In genomic region chr15:99099139-99099556, GRCm38 (mm10) we compare ENCODE assay signal across 8 mouse cellular contexts. TPM values are rescaled to one million over a fixed set of nuclear protein-coding genes. Genes with fewer than 3 reads are reported as not detected.
A peak's percentile ranks its signal among the peaks of the same experiment; 100 is the strongest.
DNase-seq lines count a peak whose midpoint lies in the region; ATAC-seq and TF ChIP-seq lines count a peak whose summit lies in the region.

No protein-coding gene starts in this region.

- ATAC-seq in granulocyte monocyte progenitor cell, adult 5-6 weeks (replicated peaks; ENCODE audit: poor library complexity, severe bottlenecking): peak; percentile 74
- ATAC-seq in monocyte, adult 5-6 weeks (replicated peaks; ENCODE audit: insufficient number of reproducible peaks, low FRiP score, low TSS enrichment, poor library complexity, severe bottlenecking): no peak

- peak; percentile 65 for DNase-seq in right cerebral cortex, postnatal 14 days
- DNase-seq in right cerebral cortex, postnatal 36 days (ENCODE audit: low spot score in 2 of 2): no peak
- peak; percentile 94 for DNase-seq in kidney, adult 2 months
- DNase-seq in lung, adult 2 months: peak; percentile 66

- no peaks in the 10 kb centered on the region for H3K36me3 ChIP-seq in kidney, adult 2 months (ENCODE audit: control insufficient read depth, insufficient read depth, low read length)

- no peak overlapping the region for H3K27ac ChIP-seq in bone marrow macrophage, adult 2 months (ENCODE audit: insufficient read depth, low read depth, low read length)
- peak overlapping the region; percentile 80 for H3K27ac ChIP-seq in kidney, adult 2 months (ENCODE audit: insufficient read depth, low read depth, low read length)
- H3K27ac ChIP-seq in olfactory bulb, adult 2 months (ENCODE audit: insufficient read depth, low read depth, low read length): no peak overlapping the region

- TF ChIP-seq POLR2A in bone marrow macrophage, adult 2 months (IDR thresholded peaks at IDR 0.05; ENCODE audit: borderline replicate concordance, low read depth, low read length): no peak
- TF ChIP-seq POLR2A in kidney, adult 2 months (IDR thresholded peaks at IDR 0.05; ENCODE audit: low read depth, low read length): no peak
- no peak for TF ChIP-seq POLR2A in lung, adult 2 months (IDR thresholded peaks at IDR 0.05; ENCODE audit: borderline replicate concordance, extremely low read depth, low read depth, low read length)
- no peak for TF ChIP-seq POLR2A in olfactory bulb, adult 2 months (IDR thresholded peaks at IDR 0.05; ENCODE audit: insufficient read depth, low read depth, low read length)

- H3K4me3 ChIP-seq in bone marrow macrophage, adult 2 months (ENCODE audit: insufficient read depth, low read length): peak overlapping the region; percentile 9; the same call in 1 of the 2 replicates
- peak overlapping the region; percentile 56 for H3K4me3 ChIP-seq in kidney, adult 2 months (ENCODE audit: insufficient read depth, low read depth, low read length)
- H3K4me3 ChIP-seq in lung, adult 2 months (replicated peaks; ENCODE audit: extremely low read depth, low read depth, low read length): no peak overlapping the region
- H3K4me3 ChIP-seq in olfactory bulb, adult 2 months (ENCODE audit: insufficient read depth, low read depth, low read length): no peak overlapping the region

- no peaks in the 10 kb centered on the region for H3K27me3 ChIP-seq in kidney, adult 2 months (replicated peaks; ENCODE audit: control insufficient read depth, insufficient read depth, low read length)

- H3K4me1 ChIP-seq in bone marrow macrophage, adult 2 months (ENCODE audit: control insufficient read depth, insufficient read depth, low read length): no peaks in the 10 kb centered on the region
- peaks cover 9% of the 10 kb centered on the region for H3K4me1 ChIP-seq in kidney, adult 2 months (ENCODE audit: control insufficient read depth, insufficient read depth, low read length)
- peaks cover 16% of the 10 kb centered on the region for H3K4me1 ChIP-seq in lung, adult 2 months (ENCODE audit: control insufficient read depth, insufficient read depth, low read length)
- H3K4me1 ChIP-seq in olfactory bulb, adult 2 months (ENCODE audit: control insufficient read depth, insufficient read depth, low read length): peaks cover 29% of the 10 kb centered on the region

- peak; percentile 97 for TF ChIP-seq CTCF in bone marrow macrophage, adult 2 months (IDR thresholded peaks at IDR 0.05; ENCODE audit: low read depth, low read length)
- TF ChIP-seq CTCF in kidney, adult 2 months (conservative IDR thresholded peaks at IDR 0.05; ENCODE audit: insufficient read depth, insufficient read length, low read depth, low read length): peak; percentile 87
- peak; percentile 73 for TF ChIP-seq CTCF in lung, adult 2 months (IDR thresholded peaks at IDR 0.05; ENCODE audit: insufficient read depth, low read length)
- TF ChIP-seq CTCF in olfactory bulb, adult 2 months (IDR thresholded peaks at IDR 0.05; ENCODE audit: insufficient read depth, low read depth, low read length): peak; percentile 76

- WGBS in kidney, adult 2 months: 4% methylated on average over 15 of the region's 15 CpGs
- 6% methylated on average over 15 of the region's 15 CpGs for WGBS in lung, adult 2 months
- 4% methylated on average over 15 of the region's 15 CpGs for WGBS in olfactory bulb, adult 2 months

RNA-seq across cellular contexts. Expression of gene Dnajc22, which starts 6.2 kb away (rescaled TPM):
- polyA plus RNA-seq in bone marrow macrophage, adult 2 months (2012; ENCODE audit: insufficient read depth, insufficient read length, missing spikeins): not detected in 2 replicates
- not detected in 2 replicates for total RNA-seq in granulocyte monocyte progenitor cell, adult 5-6 weeks (2014; fragmentation: Nextera tagmentation)
- total RNA-seq in granulocyte monocyte progenitor cell, adult 5-6 weeks (2017): not detected in 2 replicates
- polyA plus RNA-seq in kidney, adult 2 months (2012; rRNA removed): 49.9 and 53.4 TPM in 2 replicates
- polyA plus RNA-seq in lung, adult 2 months (2012; rRNA removed): 0.23 and 0.53 TPM in 2 replicates
- polyA plus RNA-seq in olfactory bulb, adult 2 months (2012; ENCODE audit: insufficient read depth, insufficient read length, low replicate concordance, missing spikeins): not detected in 2 replicates
- total RNA-seq in monocyte, adult 5-6 weeks (2017): not detected in 3 replicates

RNA-seq across cellular contexts. Expression of gene C1ql4, which starts 11.5 kb away (rescaled TPM):
- polyA plus RNA-seq in bone marrow macrophage, adult 2 months (2012; ENCODE audit: insufficient read depth, insufficient read length, missing spikeins): not detected in 2 replicates
- not detected in 2 replicates for total RNA-seq in granulocyte monocyte progenitor cell, adult 5-6 weeks (2014; fragmentation: Nextera tagmentation)
- not detected in 2 replicates for total RNA-seq in granulocyte monocyte progenitor cell, adult 5-6 weeks (2017)
- 0.44 and 0.61 TPM in 2 replicates for polyA plus RNA-seq in kidney, adult 2 months (2012; rRNA removed)
- not detected in 2 replicates for polyA plus RNA-seq in lung, adult 2 months (2012; rRNA removed)
- not detected in 2 replicates for polyA plus RNA-seq in olfactory bulb, adult 2 months (2012; ENCODE audit: insufficient read depth, insufficient read length, low replicate concordance, missing spikeins)
- not detected in 3 replicates for total RNA-seq in monocyte, adult 5-6 weeks (2017)

RNA-seq across cellular contexts. Expression of gene Troap, which starts 24.8 kb away (rescaled TPM):
- 15.6 and 18.3 TPM in 2 replicates for polyA plus RNA-seq in bone marrow macrophage, adult 2 months (2012; ENCODE audit: insufficient read depth, insufficient read length, missing spikeins)
- total RNA-seq in granulocyte monocyte progenitor cell, adult 5-6 weeks (2014; fragmentation: Nextera tagmentation): 11.0 and 44.6 TPM in 2 replicates
- 21.5 and 24.9 TPM in 2 replicates for total RNA-seq in granulocyte monocyte progenitor cell, adult 5-6 weeks (2017)
- 0.29 and 0.33 TPM in 2 replicates for polyA plus RNA-seq in kidney, adult 2 months (2012; rRNA removed)
- polyA plus RNA-seq in lung, adult 2 months (2012; rRNA removed): 0.84 and 1.3 TPM in 2 replicates
- not detected in 2 replicates for polyA plus RNA-seq in olfactory bulb, adult 2 months (2012; ENCODE audit: insufficient read depth, insufficient read length, low replicate concordance, missing spikeins)
- 2.3 to 3.6 TPM in 2 of 3 replicates, not detected in the other for total RNA-seq in monocyte, adult 5-6 weeks (2017)

RNA-seq across cellular contexts. Expression of gene Spats2, which starts 26.6 kb away (rescaled TPM):
- polyA plus RNA-seq in bone marrow macrophage, adult 2 months (2012; ENCODE audit: insufficient read depth, insufficient read length, missing spikeins): 5.9 and 7.3 TPM in 2 replicates
- 0.85 TPM in 1 of 2 replicates, not detected in the other for total RNA-seq in granulocyte monocyte progenitor cell, adult 5-6 weeks (2014; fragmentation: Nextera tagmentation)
- total RNA-seq in granulocyte monocyte progenitor cell, adult 5-6 weeks (2017): 0.46 and 1.0 TPM in 2 replicates
- polyA plus RNA-seq in kidney, adult 2 months (2012; rRNA removed): 8.6 and 10.0 TPM in 2 replicates
- 7.1 and 10.6 TPM in 2 replicates for polyA plus RNA-seq in lung, adult 2 months (2012; rRNA removed)
- polyA plus RNA-seq in olfactory bulb, adult 2 months (2012; ENCODE audit: insufficient read depth, insufficient read length, low replicate concordance, missing spikeins): not detected in 2 replicates
- total RNA-seq in monocyte, adult 5-6 weeks (2017): not detected in 3 replicates

RNA-seq across cellular contexts. Expression of gene Prph, which starts 44.2 kb away (rescaled TPM):
- not detected in 2 replicates for polyA plus RNA-seq in bone marrow macrophage, adult 2 months (2012; ENCODE audit: insufficient read depth, insufficient read length, missing spikeins)
- not detected in 2 replicates for total RNA-seq in granulocyte monocyte progenitor cell, adult 5-6 weeks (2014; fragmentation: Nextera tagmentation)
- total RNA-seq in granulocyte monocyte progenitor cell, adult 5-6 weeks (2017): not detected in 2 replicates
- 1.7 and 3.2 TPM in 2 replicates for polyA plus RNA-seq in kidney, adult 2 months (2012; rRNA removed)
- polyA plus RNA-seq in lung, adult 2 months (2012; rRNA removed): 0.71 and 1.0 TPM in 2 replicates
- not detected in 2 replicates for polyA plus RNA-seq in olfactory bulb, adult 2 months (2012; ENCODE audit: insufficient read depth, insufficient read length, low replicate concordance, missing spikeins)
- 1.1 TPM in 1 of 3 replicates, not detected in the others for total RNA-seq in monocyte, adult 5-6 weeks (2017)

Comparison
In these comparisons a context has a peak if more than half of its experiments do, and no peak if none do; other contexts are left out.
1. DNase-seq: peak in right cerebral cortex, postnatal 14 days (single experiment), kidney, adult 2 months (single experiment) and lung, adult 2 months (single experiment); none in right cerebral cortex, postnatal 36 days (0 of 2).
2. H3K4me3 ChIP-seq: peak in bone marrow macrophage, adult 2 months (single experiment) and kidney, adult 2 months (single experiment); none in lung, adult 2 months (single experiment) and olfactory bulb, adult 2 months (single experiment).
3. RNA of gene Dnajc22, which starts 6.2 kb away (polyA plus RNA-seq): 49.9 to 53.4 TPM in kidney, adult 2 months; 0.23 to 0.53 TPM in lung, adult 2 months, not detected in bone marrow macrophage, adult 2 months and not detected in olfactory bulb, adult 2 months; every median in the first group is over 10 times any median in the second.
4. Peak in every context shown above with its lines, with median percentiles within 50 percentile points of each other: CTCF ChIP-seq.